Mouse (Mus musculus) megakaryocyte, adult 5-6 weeks (primary cell): ENCODE data around the gene Tcp11l2. TPM values are rescaled to one million over a fixed set of nuclear protein-coding genes. Genes with fewer than 3 reads are reported as not detected.
A peak's percentile ranks its signal among the peaks of the same experiment; 100 is the strongest.

Source experiments
- ATAC-seq: 2 replicates; pipeline ENCODE4 v1.8.0; 2016; ENCODE audit warnings: mild to moderate bottlenecking, inconsistent platforms; ENCODE audit not compliant: poor library complexity, severe bottlenecking
- total RNA-seq, 2 experiments: library from RNA; stranded (forward) in 1 of 2; stranded (reverse) in 1 of 2; fragments of 153-499, 151-499 nt in 1 of 2; fragments of 221-1000, 200-1000 nt in 1 of 2; gene quantifications; 2 replicates each; pipeline versions ENCODE4 v1.2.3 to v1.2.4; 2015 to 2017

Gene Tcp11l2
- 54.8 and 59.3 TPM in 2 replicates for total RNA-seq (2015)
- total RNA-seq (2017) = 29.7 and 36.1 TPM in 2 replicates

- peak; percentile 81 for ATAC-seq
Observed at GRCm38 (mm10) chr10:84576395-84577070, at the start of gene Tcp11l2. TSS of gene Tcp11l2 (plus strand) at chr10:84576626.

DNA sequence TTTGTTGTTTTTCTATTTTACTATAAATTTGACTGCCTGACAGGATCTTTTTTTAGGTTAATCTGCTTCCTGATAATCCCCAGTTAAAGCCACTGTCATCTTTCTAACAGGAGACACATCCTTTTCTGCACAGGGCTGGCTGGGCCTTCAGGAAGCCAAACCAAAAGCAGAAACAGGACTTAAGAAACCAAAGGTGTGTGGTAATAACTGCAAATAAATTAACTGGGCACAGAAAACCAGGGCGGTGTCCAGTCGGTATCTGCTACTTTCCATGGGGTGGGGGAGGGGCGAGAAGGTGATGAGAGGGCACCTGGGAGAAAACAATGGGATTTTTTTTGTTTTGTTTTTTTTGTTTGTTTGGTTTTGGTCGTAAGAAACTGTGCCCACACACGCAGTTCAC, 49.4 kb upstream of the Tcp11l2 start:
- ATAC-seq = peak; percentile 69

GRCm38 (mm10) chr10:84527631-84528030, 48.8 kb upstream of the Tcp11l2 start:
- no peak for ATAC-seq

- ATAC-seq = no peak
Observed at GRCm38 (mm10) chr10:84530388-84530787, 46.0 kb upstream of the Tcp11l2 start.

DNA sequence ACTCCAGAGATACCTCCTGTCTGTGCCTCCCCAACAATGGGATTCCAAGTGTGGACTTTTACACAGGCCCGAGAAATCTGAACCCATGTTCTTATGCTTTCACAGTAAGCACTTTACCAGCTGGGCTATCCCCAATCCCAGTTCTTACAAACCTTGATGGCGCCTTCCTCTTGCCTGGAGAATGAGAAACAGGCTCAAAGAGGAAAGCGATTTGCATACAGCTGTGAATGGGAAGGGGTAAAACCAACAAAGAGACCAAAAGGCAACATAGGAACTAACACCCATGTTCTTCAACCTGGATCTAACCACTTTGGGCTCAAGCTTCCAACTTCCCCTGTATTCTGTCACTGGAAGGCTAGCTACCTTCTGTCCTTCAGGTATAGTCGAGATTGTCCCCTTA, 44.9 kb upstream of the Tcp11l2 start:
- no peak for ATAC-seq

- ATAC-seq = no peak
Observed at GRCm38 (mm10) chr10:84532191-84532889, 44.1 kb upstream of the Tcp11l2 start.

DNA sequence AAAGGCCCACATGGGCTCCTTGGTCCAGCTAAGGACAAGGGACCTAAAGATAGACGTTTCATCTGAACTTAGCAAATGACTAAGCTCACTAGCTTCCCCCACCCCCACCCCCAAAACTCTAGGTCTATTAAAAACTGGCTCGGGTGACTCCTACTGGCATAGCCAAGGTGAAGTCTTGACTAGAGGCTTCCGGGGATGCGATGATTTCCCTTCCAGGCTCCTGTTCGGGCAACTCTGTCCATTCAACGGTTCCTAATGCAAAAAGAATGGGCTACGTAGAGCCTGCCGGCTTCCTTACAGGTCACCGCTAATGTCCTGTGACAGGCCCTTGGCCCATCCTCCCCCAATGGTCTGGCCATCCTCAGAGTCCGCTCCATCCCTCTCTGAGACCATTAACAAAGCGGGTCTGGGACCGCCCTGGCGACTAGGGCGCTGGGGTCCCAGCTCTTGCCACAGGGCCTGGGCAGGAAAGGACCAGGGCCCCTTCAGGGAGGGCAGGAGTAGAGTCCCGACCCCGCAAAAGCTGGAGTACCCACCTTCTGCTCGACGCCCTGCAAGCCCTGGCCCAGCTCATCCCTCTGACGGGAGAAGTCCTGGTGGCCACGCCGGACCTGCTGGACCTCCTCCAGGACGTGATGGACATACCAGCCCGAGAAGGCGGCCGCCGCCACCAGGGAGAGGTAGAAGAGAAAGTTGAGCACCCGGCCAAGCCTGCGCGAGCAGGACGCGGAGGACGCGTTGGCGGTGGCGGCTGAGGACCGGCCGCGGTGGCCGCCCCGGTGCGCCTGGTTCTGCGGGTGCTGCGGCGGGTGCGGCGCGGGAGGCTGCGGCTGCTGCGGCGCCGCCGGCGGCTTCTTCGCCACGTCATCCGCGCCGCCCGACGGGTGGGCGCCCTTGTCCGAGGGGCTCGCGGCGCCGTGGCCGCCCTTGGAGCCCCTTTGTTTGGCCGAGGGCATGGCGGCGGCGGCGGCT, 43.2 kb upstream of the Tcp11l2 start:
- ATAC-seq = peak; percentile 25

DNA sequence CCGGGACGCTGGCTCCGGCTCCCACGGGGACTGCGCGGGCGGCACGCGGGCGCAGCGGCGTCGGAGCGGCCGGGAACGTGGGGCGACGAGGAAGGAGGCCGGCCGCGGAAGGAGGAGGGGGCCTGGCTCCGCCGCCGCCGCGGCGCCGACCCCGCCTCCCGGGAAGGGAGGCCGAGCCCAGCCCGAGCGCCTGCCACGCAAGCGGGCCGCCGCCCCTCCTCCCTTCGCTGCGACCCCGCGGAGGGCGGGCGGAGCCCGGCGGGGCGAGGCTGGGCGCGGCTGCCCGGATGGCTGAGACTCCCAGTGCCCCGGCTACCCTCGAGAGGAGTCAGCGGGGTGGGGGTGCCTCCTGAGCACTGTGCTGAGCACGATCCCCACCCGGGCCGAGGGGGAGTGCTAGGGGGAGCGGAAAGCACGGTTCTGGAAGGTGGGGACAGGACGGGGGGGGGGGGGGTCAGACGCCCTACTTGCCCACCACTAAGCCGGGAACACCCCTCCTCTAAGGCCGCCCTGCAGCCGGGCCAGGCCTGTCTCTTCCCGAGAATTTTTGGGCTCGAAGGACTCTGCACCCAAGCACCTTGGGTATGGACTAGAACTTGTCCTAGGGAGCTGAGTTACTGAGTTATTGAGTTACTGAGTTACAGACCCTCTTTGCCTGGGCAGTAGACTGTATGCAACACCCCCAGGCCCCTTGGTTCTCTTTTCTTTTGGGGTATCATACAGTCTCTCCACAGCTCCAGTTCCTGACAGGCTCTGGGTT, 42.3 kb upstream of the Tcp11l2 start, which contains the start of gene Ckap4:
Gene Ckap4 (minus strand): TSS at position 151 of the 760 bp plus-strand sequence.
- peak; percentile 78 for ATAC-seq

DNA sequence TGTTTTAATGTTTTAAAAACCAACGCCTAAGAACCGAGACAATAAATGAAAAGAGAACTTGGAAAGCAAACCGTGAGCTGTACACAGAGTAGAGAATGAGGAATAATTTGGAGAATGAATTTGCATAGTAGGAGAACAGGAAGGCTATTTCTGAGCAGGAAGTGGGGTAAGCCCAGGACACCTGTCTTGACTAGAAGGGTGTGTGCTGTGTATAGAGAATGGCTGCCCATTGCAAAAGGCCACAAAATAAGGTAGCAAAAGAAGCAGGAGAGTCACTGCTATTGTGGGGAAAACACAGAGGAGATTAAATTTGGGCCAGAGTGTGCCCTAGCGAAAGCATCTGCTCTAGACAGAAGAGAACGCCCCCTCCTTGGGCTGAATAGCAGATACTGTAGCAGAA, 41.0 kb upstream of the Tcp11l2 start:
- no peak for ATAC-seq

GRCm38 (mm10) chr10:84535859-84536258, 40.6 kb upstream of the Tcp11l2 start:
- ATAC-seq = no peak

DNA sequence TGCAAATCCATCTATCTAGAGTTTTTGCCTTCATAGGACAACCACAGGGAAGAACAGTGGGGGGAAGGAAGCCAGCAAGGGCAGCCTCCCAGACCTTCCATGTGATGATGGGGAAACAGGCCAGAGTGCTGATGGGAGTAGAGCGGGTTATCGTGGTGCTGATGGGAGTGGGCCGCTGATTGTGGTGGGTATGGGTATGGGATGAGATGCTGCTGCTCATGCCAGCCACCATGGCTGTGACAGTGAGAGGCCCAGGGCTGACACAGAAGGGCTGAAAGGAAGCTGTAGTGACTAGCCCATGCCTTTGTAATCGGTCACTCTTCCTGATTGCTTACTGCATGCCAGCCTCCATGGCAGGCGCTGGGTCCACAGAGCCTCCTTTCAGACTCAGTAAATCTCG, 36.8 kb upstream of the Tcp11l2 start:
- no peak for ATAC-seq

DNA sequence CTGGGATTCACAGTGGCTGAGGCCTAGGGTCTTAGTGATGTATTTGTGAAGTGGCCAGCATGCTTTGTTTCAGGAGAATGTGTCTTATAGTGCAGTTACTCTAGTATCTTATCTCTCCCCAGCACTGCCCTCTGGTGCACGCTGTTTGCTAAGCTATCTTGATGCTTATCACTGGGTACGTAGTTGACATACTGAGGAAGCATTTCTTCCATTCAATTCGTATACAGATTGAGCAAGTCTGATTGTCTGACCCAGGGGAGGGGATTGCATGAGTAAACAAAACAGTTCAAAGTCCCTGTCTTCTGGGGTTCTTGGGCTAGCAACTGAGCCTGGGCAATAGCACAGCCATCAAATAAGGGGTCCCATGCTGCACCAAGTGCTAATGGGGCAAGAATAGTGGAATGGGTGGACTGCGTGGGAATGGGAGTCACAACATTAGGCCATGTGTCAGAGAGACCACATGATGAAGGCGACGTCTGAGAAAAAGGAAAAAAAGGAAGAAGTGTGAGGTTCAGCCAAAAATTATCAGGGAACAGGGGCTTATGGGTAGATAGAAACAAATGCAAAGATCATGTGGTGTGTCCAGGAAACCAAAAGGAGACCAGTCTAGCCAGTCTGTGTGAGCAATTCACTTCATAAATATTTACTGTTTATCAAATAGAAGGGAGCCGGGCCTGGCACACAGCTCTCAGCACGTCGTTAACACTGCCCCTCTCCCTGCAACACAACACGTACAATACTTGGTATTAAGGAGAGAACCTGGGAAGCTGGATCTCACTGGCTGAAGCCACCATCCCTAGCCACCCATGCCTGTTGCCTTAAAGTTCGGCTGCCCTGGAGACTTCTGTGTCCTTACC, 33.4 kb upstream of the Tcp11l2 start:
- peak; percentile 77 for ATAC-seq

GRCm38 (mm10) chr10:84544841-84545610, 31.4 kb upstream of the Tcp11l2 start:
- no peak for ATAC-seq

GRCm38 (mm10) chr10:84549146-84549919, 27.1 kb upstream of the Tcp11l2 start:
- ATAC-seq = peak; percentile 69

- ATAC-seq = peak; percentile 74
Observed at GRCm38 (mm10) chr10:84549920-84550293, 26.5 kb upstream of the Tcp11l2 start.

- ATAC-seq = peak; percentile 41
Observed at GRCm38 (mm10) chr10:84551846-84552245, 24.6 kb upstream of the Tcp11l2 start.

GRCm38 (mm10) chr10:84552477-84552876, 23.9 kb upstream of the Tcp11l2 start:
- no peak for ATAC-seq
